Mouse (Mus musculus): Measurements from ENCODE around the gene Muc4. TPM values are rescaled to one million over a fixed set of nuclear protein-coding genes. Genes with fewer than 3 reads are reported as not detected.

Muc4 gene
- total RNA-seq, 4 experiments from 2014 or later, result 0.05 TPM; not detected in 3

- DNase-seq (ENCODE audit: low spot score in 2 of 2), result no peak
These were observed 9.2 kb upstream of the Muc4 start for GRCm38 (mm10) chr16:32726501-32726900.

GRCm38 (mm10) chr16:32728240-32728639 is 7.4 kb upstream of the Muc4 start:
- no peak for DNase-seq (ENCODE audit: low spot score in 2 of 2)

GRCm38 (mm10) chr16:32728730-32729129 is 7.0 kb upstream of the Muc4 start:
- no peak for DNase-seq (ENCODE audit: low spot score in 2 of 2)

GRCm38 (mm10) chr16:32733213-32733612 is 2.5 kb upstream of the Muc4 start:
- DNase-seq (ENCODE audit: low spot score in 2 of 2), result no peak

GRCm38 (mm10) chr16:32736022-32736421 is 336 bp downstream of the Muc4 start:
- DNase-seq (ENCODE audit: low spot score in 2 of 2), result no peak

- DNase-seq (ENCODE audit: low spot score in 2 of 2), result no peak
These were observed 4.4 kb downstream of the Muc4 start for GRCm38 (mm10) chr16:32740003-32740663.

- no peak for DNase-seq (ENCODE audit: low spot score in 2 of 2)
These were observed 5.7 kb downstream of the Muc4 start for GRCm38 (mm10) chr16:32741366-32741765.

GRCm38 (mm10) chr16:32742712-32743111 is 7.0 kb downstream of the Muc4 start:
- no peak for DNase-seq (ENCODE audit: low spot score in 2 of 2)

GRCm38 (mm10) chr16:32745852-32746251 is 10.2 kb downstream of the Muc4 start:
- DNase-seq (ENCODE audit: low spot score in 2 of 2), result no peak

- DNase-seq (ENCODE audit: low spot score in 2 of 2), result no peak
These were observed 14.8 kb downstream of the Muc4 start for GRCm38 (mm10) chr16:32750242-32751127.

GRCm38 (mm10) chr16:32764550-32764949 is 28.9 kb downstream of the Muc4 start:
- DNase-seq (ENCODE audit: low spot score in 2 of 2), result no peak

GRCm38 (mm10) chr16:32764961-32765360 is 29.3 kb downstream of the Muc4 start:
- no peak for DNase-seq (ENCODE audit: low spot score in 2 of 2)

GRCm38 (mm10) chr16:32766904-32767303 is 31.2 kb downstream of the Muc4 start:
- no peak for DNase-seq (ENCODE audit: low spot score in 2 of 2)

- DNase-seq (ENCODE audit: low spot score in 2 of 2), result no peak
These were observed 41.0 kb downstream of the Muc4 start for GRCm38 (mm10) chr16:32776676-32777075.

GRCm38 (mm10) chr16:32778956-32779355 is 43.3 kb downstream of the Muc4 start:
- no peak for DNase-seq (ENCODE audit: low spot score in 2 of 2)

- no peak for DNase-seq (ENCODE audit: low spot score in 2 of 2)
These were observed 47.8 kb downstream of the Muc4 start for GRCm38 (mm10) chr16:32783324-32784062.

- DNase-seq (ENCODE audit: low spot score in 2 of 2), result peak in 1 of 2 experiments; percentile 70
These were observed 49.2 kb downstream of the Muc4 start for GRCm38 (mm10) chr16:32784840-32785239.

- no peak for DNase-seq (ENCODE audit: low spot score in 2 of 2)
These were observed 54.4 kb downstream of the Muc4 start for GRCm38 (mm10) chr16:32790056-32790455.

GRCm38 (mm10) chr16:32795177-32795576 is 59.5 kb downstream of the Muc4 start:
- DNase-seq (ENCODE audit: low spot score in 2 of 2), result no peak

GRCm38 (mm10) chr16:32796676-32797425 is 61.2 kb downstream of the Muc4 start:
- DNase-seq (ENCODE audit: low spot score in 2 of 2), result no peak

- DNase-seq (ENCODE audit: low spot score in 2 of 2), result no peak
These were observed 61.7 kb downstream of the Muc4 start, which contains the start of gene Muc20 for GRCm38 (mm10) chr16:32797426-32797689. Gene Muc20, minus strand, starts transcription at chr16:32797435.
